Mouse (Mus musculus): ENCODE measurements around the gene Plod3. TPM values are rescaled to one million over a fixed set of nuclear protein-coding genes. Genes with fewer than 3 reads are reported as not detected.

The Plod3 gene
- total RNA-seq, 4 experiments from 2014 or later, result 37.1 to 51.5 (median 46.0) TPM

DNA sequence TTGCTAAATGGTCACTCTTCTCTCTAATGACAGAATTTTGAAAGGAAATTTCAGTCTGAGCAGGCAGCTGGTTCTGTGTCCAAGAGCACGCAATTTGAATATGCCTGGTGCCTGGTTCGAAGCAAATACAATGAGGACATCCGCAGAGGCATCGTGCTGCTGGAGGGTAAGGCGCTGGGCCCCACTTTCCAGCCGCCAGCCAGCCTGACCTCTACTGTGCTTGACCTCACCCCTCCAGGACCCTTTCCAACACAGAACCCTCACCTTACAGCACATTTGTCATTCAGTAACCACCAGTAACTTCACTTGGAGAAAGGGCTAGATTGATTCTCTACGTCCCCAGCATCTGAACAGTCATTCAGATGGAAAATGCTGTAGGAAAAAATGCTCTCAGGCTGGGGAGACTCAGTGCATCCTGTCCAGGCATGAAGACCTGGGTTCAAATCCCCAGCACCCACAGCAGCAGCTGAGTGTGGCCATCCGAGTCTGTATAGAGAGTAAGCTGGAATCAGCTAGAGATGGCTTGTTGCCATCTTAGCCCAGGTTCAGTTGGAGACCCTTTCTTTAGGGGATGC, 23.8 kb upstream of the Plod3 start:
- DNase-seq (ENCODE audit: low spot score in 2 of 2), result no peak

- DNase-seq (ENCODE audit: low spot score in 2 of 2), result no peak
Observed at GRCm38 (mm10) chr5:136965210-136965609, 21.6 kb upstream of the Plod3 start.

DNA sequence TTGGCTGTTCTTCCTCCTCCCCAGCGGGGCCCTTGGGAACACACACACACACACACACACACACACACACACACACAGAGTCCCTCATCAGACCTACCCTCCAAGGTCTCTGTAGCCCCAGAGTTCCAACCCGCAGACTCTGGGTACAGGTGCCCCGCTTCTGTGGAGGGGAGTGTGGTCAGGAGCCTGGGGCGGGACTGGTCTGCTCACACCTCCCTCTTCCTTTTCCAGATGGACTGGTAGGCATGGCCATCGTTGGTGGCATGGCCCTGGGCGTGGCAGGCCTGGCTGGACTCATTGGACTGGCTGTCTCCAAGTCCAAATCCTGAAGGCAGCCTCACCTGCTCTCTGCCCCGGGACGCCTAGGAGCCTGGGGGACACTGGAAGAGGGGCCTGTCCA, 21.1 kb upstream of the Plod3 start:
- DNase-seq (ENCODE audit: low spot score in 2 of 2), result no peak

DNA sequence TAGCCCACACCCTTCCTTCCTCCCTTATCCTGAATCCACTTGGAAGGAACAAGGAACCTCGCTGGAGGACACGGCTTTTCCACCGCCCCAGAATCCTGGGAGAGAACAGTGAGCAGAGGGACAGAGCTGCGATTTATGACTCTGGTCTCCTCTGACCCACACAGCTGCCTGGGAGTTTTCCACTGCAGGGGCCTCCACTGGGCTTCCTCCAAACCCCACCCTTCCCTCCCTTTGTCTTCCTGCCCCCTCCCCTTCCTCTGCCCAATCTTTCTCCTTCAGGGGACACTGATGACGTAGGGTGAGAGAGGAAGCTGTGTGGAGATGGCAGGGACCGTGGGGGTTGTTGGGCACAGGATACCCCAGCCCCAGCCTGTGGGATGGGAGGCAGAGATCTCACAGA, 20.5 kb upstream of the Plod3 start, which contains the start of gene Cldn15:
Cldn15 (plus strand) TSS at position 286 of the 400 bp plus-strand sequence.
- DNase-seq (ENCODE audit: low spot score in 2 of 2), result no peak

- DNase-seq (ENCODE audit: low spot score in 2 of 2), result no peak
Observed at GRCm38 (mm10) chr5:136966861-136967455, 19.9 kb upstream of the Plod3 start.

DNA sequence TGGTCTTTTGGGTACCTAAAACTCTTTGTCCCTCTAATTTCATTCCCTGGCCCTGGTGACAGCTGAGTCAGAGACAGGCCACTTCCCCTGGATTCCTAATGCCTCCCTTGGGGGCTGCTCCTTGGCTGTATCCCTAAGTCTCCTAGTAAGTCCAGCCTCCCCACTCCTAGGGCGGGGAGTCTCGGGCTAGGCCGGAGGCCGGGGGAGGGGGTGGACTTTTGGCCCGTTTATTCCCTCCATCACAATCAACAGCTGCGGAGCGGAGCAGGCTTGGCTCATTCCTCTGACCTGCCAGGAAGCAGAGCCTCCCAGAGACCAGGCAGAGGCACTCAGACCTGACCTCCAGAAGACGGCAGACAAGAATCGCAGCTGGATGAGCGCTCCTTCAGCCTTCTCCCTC, 19.2 kb upstream of the Plod3 start:
- no peak for DNase-seq (ENCODE audit: low spot score in 2 of 2)

GRCm38 (mm10) chr5:136970703-136971102, 16.1 kb upstream of the Plod3 start:
- DNase-seq (ENCODE audit: low spot score in 2 of 2), result peak in 1 of 2 experiments; percentile 48

GRCm38 (mm10) chr5:136973670-136974069, 13.1 kb upstream of the Plod3 start:
- no peak for DNase-seq (ENCODE audit: low spot score in 2 of 2)

- no peak for DNase-seq (ENCODE audit: low spot score in 2 of 2)
Observed at GRCm38 (mm10) chr5:136977769-136978168, 9.1 kb upstream of the Plod3 start.

- DNase-seq (ENCODE audit: low spot score in 2 of 2), result peak in 1 of 2 experiments; percentile 2
Observed at GRCm38 (mm10) chr5:136979762-136980161, 7.1 kb upstream of the Plod3 start.

- DNase-seq (ENCODE audit: low spot score in 2 of 2), result no peak
Observed at GRCm38 (mm10) chr5:136980974-136981373, 5.8 kb upstream of the Plod3 start.

DNA sequence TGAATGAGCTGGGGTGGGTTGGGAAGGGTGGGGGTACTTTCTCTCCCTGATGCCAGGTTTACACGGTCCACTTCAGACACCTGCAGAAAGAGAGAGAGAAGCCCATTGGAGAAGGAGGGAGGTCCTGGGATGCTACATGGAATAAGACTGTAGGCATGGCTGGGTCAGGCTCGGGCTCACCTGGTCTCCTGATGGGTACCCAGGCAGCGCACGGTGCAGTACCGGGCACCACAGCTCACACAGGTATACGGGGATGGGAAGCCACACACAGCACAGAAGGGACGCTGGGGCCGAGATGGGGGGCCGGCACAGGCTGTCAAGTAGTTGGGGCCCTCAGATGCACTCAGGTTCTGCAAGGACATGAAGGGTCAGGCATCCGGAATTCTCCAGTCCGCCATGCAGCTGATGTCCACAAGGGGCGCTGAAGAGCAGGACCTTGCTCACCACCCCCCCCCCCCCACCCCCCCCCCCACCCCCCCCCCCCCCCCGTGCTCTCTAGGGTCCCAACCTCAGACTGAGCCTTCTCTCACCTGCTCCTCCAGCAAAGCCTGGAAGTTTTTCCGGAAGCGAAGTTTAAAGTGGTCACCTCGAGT, 4.4 kb upstream of the Plod3 start:
- no peak for DNase-seq (ENCODE audit: low spot score in 2 of 2)

DNA sequence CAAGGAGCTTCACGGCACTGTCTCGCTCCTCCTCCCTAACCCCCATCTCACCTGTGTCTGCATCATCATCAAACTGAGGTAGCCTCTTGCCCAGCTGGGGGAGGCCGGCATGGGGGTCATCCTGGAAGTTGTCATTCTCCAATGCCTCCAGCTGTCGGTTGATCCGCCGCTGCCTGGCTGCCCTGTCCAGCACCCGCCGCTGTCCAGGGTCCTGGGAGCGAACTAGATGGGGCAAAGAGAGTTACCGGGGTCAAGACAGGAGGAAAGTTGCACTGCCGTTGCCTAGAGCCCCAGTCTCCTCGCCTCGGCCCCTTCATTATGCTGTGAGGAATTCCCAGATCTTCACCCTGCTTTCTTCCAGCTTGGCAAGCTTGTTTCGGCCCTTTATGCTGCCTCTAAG, 2.0 kb upstream of the Plod3 start:
- no peak for DNase-seq (ENCODE audit: low spot score in 2 of 2)

GRCm38 (mm10) chr5:136987138-136987933, 517 bp downstream of the Plod3 start:
- peak; percentile 71 to 82 for DNase-seq (ENCODE audit: low spot score in 2 of 2)

DNA sequence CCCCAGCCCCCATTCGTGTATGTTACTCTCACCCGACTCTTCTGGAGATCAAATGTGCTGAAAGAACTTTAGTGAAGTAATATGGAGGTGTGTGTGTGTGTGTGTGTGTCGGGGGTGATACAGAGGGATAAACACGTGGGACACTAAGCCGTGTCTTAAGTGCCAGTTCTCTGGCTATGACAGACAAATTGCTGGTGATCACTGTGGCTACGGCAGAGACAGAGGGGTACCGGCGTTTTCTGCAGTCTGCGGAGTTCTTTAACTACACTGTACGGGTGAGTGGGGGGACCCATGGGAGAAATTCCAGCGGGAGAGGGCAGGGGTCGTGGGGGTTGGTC, 1.1 kb downstream of the Plod3 start, which contains the start of gene Znhit1:
Znhit1 (minus strand) TSS at position 88 of the 338 bp plus-strand sequence.
- DNase-seq (ENCODE audit: low spot score in 2 of 2), result no peak

DNA sequence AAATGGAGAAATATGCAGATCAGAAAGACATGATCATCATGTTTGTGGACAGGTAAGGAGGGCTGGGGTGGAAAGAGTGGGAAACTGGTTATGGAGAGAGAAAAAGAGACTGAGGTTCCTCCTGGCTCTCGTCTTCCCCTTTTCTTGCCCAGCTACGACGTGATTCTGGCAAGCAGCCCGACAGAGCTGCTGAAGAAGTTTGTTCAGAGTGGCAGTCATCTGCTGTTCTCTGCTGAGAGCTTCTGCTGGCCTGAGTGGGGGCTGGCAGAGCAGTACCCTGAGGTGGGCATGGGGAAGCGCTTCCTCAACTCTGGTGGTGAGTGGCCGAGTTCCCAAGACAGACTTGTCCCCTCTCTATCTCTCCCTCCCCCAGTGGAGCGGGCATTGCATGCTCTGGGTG, 1.6 kb downstream of the Plod3 start:
- DNase-seq (ENCODE audit: low spot score in 2 of 2), result no peak

DNA sequence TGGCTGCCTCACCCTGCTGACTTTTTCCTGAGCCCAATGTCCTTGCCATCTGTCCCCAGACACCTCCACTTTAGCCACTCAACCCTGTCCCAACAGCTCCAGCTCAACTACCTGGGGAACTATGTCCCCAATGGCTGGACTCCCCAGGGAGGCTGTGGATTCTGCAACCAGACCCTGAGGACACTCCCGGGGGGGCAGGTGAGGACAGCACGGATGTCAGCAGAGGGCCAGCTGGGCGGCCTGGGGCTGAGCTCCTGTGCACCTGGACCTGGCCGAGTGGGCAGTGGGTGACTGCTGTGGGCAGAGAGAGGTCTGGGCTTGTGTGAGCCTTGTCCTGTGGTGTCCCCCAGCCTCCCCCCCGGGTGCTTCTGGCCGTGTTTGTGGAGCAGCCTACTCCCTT, 3.0 kb downstream of the Plod3 start:
- no peak for DNase-seq (ENCODE audit: low spot score in 2 of 2)

DNA sequence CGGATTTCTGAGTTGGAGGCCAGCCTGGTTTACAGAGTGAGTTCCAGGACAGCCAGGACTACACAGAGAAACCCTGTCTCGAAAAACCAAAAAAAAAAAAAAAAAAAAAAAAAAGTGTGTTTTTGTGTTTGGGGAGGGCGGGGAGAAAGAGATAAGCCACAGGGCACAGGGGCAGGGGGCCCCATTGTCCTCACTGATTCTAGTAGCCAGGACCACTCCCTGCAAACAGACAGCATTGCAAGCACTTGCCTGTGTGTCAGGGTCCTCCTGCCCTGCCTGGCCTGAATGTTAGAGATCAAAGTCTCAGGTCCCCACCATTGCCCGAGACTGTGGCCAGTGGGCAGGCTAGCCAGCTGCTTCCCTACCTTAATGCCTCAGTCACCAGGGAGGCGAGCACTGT, 12.6 kb downstream of the Plod3 start:
- DNase-seq (ENCODE audit: low spot score in 2 of 2), result no peak

- DNase-seq (ENCODE audit: low spot score in 2 of 2), result no peak
Observed at GRCm38 (mm10) chr5:137000612-137001011, 13.8 kb downstream of the Plod3 start.

DNA sequence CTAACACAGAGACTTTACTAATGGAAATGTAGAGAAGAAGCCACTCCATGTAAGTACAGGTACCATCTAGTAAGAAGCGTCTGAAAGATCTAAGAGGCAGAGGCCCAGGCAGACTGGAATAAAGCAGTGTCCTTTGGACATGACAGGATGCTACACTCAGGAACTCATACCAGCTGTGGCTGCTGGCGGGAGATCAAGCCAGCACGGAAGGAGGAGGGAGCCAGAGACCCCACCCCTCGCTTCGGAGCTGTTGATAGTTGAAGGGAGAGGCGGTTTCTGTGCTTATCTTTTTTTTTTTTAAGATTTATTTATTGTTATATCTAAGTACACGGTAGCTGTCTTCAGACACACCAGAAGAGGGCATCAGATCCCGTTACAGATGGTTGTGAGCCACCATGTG, 20.5 kb downstream of the Plod3 start:
- DNase-seq (ENCODE audit: low spot score in 2 of 2), result no peak

DNA sequence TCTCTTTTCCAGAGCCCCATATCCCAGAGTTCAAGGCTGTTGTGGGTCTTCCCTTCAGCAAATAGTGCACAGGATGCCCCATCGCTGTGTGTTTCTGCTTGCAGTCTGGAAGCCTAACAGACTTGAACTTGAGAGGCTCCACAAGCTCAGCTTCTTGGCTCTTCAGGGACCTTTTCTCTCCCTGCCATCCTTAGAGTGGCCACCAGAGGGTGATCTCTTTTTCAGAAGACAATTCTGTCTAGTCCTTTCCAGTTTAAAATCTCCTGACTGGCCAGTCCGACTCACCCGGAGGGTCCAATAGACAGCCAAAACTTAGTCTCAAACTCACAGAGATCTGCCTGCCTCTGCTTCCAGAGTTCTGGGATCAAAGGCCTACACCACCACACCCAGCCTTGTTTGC, 23.2 kb downstream of the Plod3 start:
- peak in 1 of 2 experiments; percentile 46 for DNase-seq (ENCODE audit: low spot score in 2 of 2)

DNA sequence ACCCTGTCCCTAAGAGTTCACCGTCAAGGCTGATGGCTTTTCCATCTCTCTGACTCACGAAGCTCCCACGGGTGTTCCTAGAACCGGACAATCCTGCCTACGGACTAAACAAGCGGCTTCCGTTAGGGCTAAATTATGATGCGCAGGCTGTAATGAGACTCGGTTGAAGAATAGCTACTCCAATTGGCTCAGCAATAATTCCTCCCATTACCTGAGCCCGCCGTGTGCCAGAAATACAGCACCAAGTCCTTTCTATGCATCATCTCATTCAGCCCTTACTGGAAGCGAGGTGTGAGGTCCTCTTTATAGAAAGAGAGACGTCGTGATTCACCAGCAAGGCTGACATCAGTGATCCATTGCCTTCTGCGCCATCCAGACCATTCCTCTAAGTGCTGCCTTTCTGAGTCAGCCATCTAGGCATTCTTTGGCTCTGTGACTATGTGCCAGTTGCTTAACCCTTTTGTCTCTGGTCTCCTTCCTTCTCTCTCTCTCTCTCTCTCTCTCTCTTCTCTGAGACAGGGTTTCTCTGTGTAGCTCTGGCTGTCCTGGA, 25.7 kb downstream of the Plod3 start:
- no peak for DNase-seq (ENCODE audit: low spot score in 2 of 2)
